Mouse (Mus musculus) liver, postnatal 0 days (tissue): ENCODE results near the gene Dock4.

Experiments
- CTCF ChIP-seq: sonication (generic); IDR thresholded peaks from 2 replicates; pipeline ENCODE4 v1.5.1; 2016; ENCODE audit warnings: antibody characterized with exemption, low read depth
- EP300 ChIP-seq: IDR thresholded peaks from 2 replicates; pipeline ENCODE4 v1.6.1; 2016; ENCODE audit warnings: antibody characterized with exemption, low read depth, mild to moderate bottlenecking

DNA sequence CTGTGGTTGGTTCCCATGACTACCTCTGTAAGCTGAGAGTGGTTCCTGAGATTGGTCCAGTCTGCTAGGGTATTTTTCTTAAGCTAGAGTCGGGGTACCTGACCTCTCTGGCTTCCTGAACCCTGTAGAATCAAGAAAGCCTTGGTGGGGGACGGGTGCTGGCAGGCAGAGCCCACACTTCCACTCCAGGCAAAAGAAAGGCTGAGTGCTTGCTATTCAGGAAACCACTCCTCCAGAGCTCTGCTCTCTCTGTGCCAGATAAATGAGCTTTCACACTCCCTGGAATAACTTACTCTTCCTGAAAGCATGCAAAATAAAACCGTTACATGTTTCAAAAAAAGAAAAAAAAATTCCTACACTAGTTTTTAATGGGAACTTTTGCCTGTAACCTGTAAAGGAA is 38.5 kb downstream of the Dock4 start:
- no peak for TF ChIP-seq EP300
- no peak for TF ChIP-seq CTCF
